Mouse (Mus musculus) kidney, adult 8-10 months (tissue): ENCODE results near the gene AI464131.
"Not testable (repeated sequence)": the region's sequence is repeated elsewhere in the genome, so short reads cannot be mapped to it uniquely, and the experiment has no call there.

Experiments used
- DNase-seq, 2 experiments: peaks; one replicate each; pipeline ENCODE4 v3.0.0; 2022

AI464131 gene

GRCm38 (mm10) chr4:41468396-41469080, 34.3 kb downstream of the AI464131 start:
- peak; percentile 67 to 82 for DNase-seq

GRCm38 (mm10) chr4:41465287-41465665, 37.6 kb downstream of the AI464131 start:
- no peak for DNase-seq

GRCm38 (mm10) chr4:41464345-41465286, 38.3 kb downstream of the AI464131 start, which contains the start of the genes Kif24 and Nudt2:
TSS of gene Kif24 (minus strand) at chr4:41464887.
TSS of gene Nudt2 (plus strand) at chr4:41465151.
- peak; percentile 99 for DNase-seq

GRCm38 (mm10) chr4:41463051-41463738, 39.7 kb downstream of the AI464131 start:
- not testable (repeated sequence) for DNase-seq

GRCm38 (mm10) chr4:41460690-41461089, 42.2 kb downstream of the AI464131 start:
- DNase-seq, result no peak

- no peak for DNase-seq
Measured at GRCm38 (mm10) chr4:41447595-41447994, 55.3 kb downstream of the AI464131 start.
